Mouse (Mus musculus): ENCODE measurements at regions not wholly inside any gene's neighbourhood (a gene's known extent, or its start where the extent isn't known, plus 50 kb on each side); places are given as distances from the start of the nearest gene placed in this dataset.
"Not testable (repeated sequence)": the region's sequence is repeated elsewhere in the genome, so short reads cannot be mapped to it uniquely, and the experiment has no call there.

DNA sequence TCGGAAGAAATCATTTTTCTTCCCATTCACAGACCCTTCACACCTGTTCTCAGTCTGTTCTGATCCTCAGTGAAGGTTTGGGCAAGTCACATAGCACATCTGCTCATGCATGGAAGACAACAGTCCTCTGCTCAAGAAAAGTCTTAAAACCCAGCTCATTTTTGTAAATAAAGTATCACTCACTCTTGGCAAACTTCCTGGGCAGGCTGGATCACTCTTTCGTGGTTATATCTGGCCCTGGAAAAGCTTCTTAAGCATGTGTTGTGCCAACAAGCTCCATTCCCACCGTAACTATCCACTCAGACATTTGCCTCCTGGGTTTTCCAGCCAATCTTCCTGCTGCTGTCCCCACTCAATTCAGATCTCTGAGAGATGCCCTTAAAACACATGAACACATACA is 103.2 kb upstream of the Cep85l start:
- no peak for DNase-seq (ENCODE audit: low spot score in 2 of 2)

- DNase-seq (ENCODE audit: low spot score in 2 of 2): no peak
Measured at GRCm38 (mm10) chr10:53470200-53470599, 90.5 kb upstream of the Cep85l start.

DNA sequence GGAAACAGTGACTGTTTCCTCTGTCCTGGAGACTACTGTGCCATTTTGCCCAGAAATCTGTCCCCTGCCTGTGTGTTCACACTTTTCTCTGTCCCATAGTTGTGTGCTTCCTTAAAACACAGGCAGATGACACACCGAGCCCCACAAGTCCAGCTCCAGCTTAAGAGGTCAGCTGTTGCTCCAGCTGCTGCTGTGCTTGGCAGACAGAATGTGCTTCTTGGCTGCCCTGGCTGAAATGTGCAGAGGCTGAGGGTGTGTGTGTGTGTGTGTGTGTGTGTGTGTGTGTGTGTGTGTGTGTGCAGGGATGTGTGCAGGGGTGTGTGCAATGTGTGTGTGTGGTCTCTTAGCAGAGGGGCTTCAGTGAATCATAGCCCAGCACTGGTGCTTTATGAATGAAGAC is 89.9 kb upstream of the Cep85l start:
- no peak for DNase-seq (ENCODE audit: low spot score in 2 of 2)

- DNase-seq (ENCODE audit: low spot score in 2 of 2): no peak
Measured at GRCm38 (mm10) chr10:53468293-53468545, 88.5 kb upstream of the Cep85l start.

DNA sequence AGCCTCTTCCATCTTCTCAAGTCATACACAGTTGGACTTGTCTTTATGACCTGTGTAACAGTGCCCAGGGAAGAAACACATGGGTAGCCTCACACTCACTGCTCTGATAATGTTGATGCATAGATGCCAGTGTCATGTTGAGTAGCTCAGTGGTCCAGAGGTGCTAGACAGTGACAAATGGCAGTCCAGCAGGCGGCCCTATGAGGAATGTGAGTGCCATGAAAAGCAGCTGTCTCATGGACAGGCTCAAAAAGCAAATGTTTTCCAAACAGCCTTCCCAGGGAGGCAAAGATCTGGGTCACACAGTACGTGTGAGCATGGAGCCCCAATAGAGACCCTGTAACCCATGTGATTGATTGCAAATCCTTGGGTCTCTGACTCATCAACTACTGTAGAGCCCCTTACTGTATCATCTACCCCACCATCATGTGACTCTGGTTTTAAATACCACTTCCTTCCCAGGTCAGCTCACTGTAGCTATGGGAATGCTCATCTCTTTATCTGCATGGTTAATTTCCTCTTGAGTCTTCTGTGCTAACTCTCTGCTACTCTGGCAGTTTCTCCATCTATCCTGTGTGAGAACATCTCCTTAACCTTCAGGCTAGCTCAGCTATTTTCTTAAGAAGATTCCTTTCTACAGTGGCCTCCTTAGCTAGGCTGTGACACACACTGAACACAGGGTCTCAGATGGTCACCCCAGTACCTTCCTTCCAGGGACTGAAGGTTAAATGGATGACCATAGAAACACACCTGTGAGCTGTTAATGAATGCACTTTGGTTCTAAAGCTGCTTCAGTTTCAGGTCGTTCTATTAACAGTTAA is 87.9 kb upstream of the Cep85l start:
- no peak for DNase-seq (ENCODE audit: low spot score in 2 of 2)

DNA sequence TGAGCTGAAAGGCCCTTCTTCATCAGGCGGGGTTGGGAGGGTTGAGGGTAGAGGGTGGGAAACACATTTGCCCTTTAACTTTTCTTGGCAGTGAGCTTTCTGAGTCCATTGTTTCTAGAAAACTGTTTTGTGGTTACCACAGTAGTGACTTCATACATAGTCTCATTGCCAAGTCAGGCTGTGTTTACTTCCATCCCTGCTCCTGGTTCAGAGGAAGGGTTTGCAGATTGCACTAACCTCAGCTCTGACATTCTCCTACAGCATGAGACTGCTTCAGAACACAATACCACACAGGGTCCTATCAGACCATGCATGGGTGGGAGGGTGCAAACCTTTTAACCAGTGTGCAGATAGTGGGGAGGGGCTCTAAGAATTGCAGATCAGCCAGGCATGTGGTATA is 87.1 kb upstream of the Cep85l start:
- no peak for DNase-seq (ENCODE audit: low spot score in 2 of 2)

GRCm38 (mm10) chr10:53466261-53466660 is 86.5 kb upstream of the Cep85l start:
- DNase-seq (ENCODE audit: low spot score in 2 of 2): no peak

- no peak for DNase-seq (ENCODE audit: low spot score in 2 of 2)
Measured at GRCm38 (mm10) chr10:53464581-53464980, 84.8 kb upstream of the Cep85l start.

GRCm38 (mm10) chr10:53464006-53464405 is 84.3 kb upstream of the Cep85l start:
- DNase-seq (ENCODE audit: low spot score in 2 of 2): no peak

DNA sequence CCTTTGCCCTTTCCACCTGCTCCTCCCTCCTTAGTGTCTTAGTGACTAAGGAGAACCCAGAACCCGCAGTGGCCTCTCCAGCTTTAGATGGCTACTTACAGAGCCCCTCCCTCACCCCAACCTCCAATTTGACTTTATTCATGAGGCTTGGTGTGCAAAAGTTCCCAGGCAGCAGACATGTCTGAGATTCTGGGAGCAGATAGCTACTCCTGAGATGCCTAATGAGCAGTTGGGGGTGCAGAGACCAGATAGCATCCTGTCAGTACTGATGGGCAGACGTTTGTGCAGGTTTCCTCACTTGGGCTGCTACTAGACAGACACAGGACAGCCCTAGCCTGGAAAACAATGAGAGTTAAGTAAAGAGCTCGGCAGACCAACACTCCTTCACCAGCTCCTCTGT is 83.7 kb upstream of the Cep85l start:
- DNase-seq (ENCODE audit: low spot score in 2 of 2): no peak

- no peak for DNase-seq (ENCODE audit: low spot score in 2 of 2)
Measured at GRCm38 (mm10) chr10:53462449-53463308, 82.9 kb upstream of the Cep85l start.

DNA sequence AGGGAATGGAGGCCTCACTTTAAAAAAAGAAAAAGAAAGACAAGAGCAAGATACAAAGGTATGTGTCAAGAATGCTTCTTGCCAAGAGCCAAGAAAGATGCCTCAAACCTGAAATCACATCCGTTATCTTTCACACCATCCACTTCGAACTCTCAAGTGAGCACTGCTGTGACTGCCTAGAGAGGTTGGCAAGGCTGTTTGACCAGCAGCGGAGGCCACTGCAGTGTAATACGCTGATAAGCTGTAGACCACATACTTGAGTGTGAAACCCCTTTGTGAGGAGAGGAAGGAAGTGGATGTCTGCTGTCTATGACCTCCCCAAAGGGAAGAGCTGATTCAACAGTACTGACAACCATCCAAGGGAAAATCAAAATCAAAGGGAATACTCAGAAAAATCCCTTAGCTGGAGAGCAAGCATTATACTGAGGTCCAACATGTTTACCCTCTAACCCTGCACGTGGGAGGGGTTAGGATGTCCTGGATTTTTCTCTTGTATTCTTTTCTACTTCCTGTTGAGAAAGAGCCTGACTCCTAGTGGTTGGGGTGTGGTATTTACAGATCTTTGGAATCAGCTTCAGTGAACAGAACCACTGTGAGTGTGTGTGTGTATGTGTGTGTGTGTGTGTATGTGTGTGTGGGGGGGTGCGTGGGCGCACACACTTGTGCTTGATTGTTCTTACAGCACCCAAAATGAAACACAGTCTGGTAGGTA is 81.5 kb upstream of the Cep85l start:
- DNase-seq (ENCODE audit: low spot score in 2 of 2): no peak

- DNase-seq (ENCODE audit: low spot score in 2 of 2): not testable (repeated sequence)
Measured at GRCm38 (mm10) chr10:53459706-53460105, 80.0 kb upstream of the Cep85l start.

- DNase-seq (ENCODE audit: low spot score in 2 of 2): no peak
Measured at GRCm38 (mm10) chr10:53456027-53456713, 76.4 kb upstream of the Cep85l start.

DNA sequence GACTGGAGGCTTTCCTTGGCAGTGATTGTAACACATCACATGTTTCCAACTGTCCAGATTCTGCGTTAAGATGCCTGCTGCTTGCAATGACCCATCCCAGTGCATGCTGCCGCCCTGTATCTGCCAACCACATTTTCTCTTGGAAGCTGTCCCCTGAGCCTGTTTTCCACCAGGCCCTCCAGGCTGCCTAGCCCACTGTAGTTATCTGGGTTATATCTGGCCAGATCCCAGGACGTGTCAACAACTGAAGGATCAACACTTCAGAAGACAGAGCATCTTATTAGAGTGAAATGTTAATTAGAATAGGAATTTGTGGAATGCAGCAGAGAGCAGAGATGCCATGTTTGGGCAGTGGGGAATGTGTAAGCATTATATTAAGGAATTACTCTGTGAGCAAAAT is 65.0 kb upstream of the Cep85l start:
- peak in 1 of 2 experiments; percentile 34 for DNase-seq (ENCODE audit: low spot score in 2 of 2)

GRCm38 (mm10) chr10:53443443-53443842 is 63.7 kb upstream of the Cep85l start:
- DNase-seq (ENCODE audit: low spot score in 2 of 2): no peak

DNA sequence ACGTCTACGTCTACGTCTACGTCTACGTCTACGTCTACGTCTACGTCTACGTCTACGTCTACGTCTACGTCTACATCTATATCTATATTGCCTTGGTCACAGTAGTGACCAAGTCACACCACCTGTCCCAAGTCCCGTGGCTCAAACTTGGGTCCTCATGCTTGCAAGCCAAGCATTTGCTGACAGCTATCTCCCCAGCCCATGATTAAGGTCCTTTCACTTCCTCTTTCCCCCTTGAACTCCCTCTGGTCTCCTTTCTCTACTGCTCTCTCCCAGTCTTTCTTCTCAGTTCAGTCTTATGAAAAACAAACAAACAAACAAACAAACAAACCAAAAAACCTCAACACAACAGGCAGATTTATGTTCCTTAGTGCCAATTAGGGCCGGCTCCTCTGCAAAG is 63.2 kb upstream of the Cep85l start:
- no peak for DNase-seq (ENCODE audit: low spot score in 2 of 2)

- no peak for DNase-seq (ENCODE audit: low spot score in 2 of 2)
Measured at GRCm38 (mm10) chr10:53440251-53440650, 60.5 kb upstream of the Cep85l start.

- no peak for DNase-seq (ENCODE audit: low spot score in 2 of 2)
Measured at GRCm38 (mm10) chr10:53438388-53438787, 58.6 kb upstream of the Cep85l start.

DNA sequence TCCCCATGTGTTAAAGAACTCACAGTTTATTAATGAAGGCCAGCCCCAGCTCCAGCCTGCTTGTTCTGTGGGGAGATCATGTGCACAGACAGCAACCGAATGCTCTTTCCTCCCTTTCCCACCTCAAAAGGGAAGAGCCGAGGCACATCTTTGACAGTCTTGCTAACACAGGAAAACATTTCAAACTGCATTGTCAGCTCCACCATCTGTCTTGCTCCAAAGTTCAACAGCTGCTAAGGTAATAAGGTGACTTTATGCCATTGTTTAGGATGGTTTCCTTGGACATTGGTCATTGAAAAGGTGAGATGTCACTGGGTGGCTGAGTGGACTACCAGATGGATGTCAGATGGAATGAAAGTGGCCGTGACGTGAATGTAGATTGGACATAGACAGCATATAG is 58.0 kb upstream of the Cep85l start:
- no peak for DNase-seq (ENCODE audit: low spot score in 2 of 2)

DNA sequence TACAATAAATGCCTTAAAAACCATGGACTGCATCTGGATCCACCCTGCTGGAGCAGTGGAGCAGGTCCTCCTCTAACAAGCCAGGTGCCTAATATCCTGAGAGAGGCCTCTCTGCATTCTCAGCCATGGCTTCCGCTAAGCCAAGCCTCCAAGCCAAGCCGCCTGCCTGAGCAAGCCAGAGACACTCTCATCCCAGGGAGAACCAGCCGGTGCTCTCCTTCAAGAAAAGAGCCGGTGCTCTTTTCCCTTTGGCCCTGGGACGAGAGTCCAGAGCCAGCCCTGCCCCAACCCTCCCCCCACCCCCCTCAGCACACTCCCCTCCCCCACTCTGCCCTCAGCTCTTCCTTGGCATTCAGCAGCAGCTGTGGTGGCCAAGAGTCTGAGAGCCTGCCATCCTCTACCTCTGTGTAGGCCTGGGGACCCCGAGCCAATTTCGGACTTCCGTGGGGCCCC is 56.3 kb upstream of the Cep85l start:
- peak; percentile 16 to 46 for DNase-seq (ENCODE audit: low spot score in 2 of 2)
